Mouse (Mus musculus) heart, embryonic 15.5 days (tissue): ENCODE results near the gene Gcnt2. TPM values are rescaled to one million over a fixed set of nuclear protein-coding genes. Genes with fewer than 3 reads are reported as not detected.
"Not testable (repeated sequence)": the region's sequence is repeated elsewhere in the genome, so short reads cannot be mapped to it uniquely, and the experiment has no call there.

Source experiments
- ATAC-seq: fragments of 200-750 bp; cut with Nextera tagmentation; replicated peaks from 2 replicates; pipeline ENCODE4 v1.8.0; 2017; ENCODE audit warnings: low read depth, moderate TSS enrichment; ENCODE audit not compliant: insufficient number of reproducible peaks, insufficient read depth, low FRiP score
- H3K27ac ChIP-seq: fragments of 300-500 bp; sonication (generic); 2 replicates; pipeline ENCODE4 v1.5.1; 2015; ENCODE audit warnings: mild to moderate bottlenecking, inconsistent platforms
- H3K27me3 ChIP-seq: fragments of 300-500 bp; sonication (generic); 2 replicates; pipeline ENCODE4 v1.6.1; 2015; ENCODE audit warnings: inconsistent platforms
- H3K36me3 ChIP-seq: fragments of 300-500 bp; sonication (generic); 2 replicates; pipeline ENCODE4 v1.6.1; 2015; ENCODE audit warnings: mild to moderate bottlenecking, inconsistent platforms
- H3K4me1 ChIP-seq: fragments of 300-500 bp; sonication (generic); replicated peaks from 2 replicates; pipeline ENCODE4 v1.6.1; 2015; ENCODE audit warnings: inconsistent platforms
- H3K4me2 ChIP-seq: fragments of 300-500 bp; sonication (generic); 2 replicates; pipeline ENCODE4 v1.6.1; 2015; ENCODE audit warnings: inconsistent platforms, mild to moderate bottlenecking, moderate library complexity
- H3K4me3 ChIP-seq: fragments of 300-500 bp; sonication (generic); 2 replicates; pipeline ENCODE4 v1.5.1; 2015; ENCODE audit warnings: mild to moderate bottlenecking, inconsistent platforms
- H3K9ac ChIP-seq: fragments of 300-500 bp; sonication (generic); 2 replicates; pipeline ENCODE4 v1.6.1; 2015; ENCODE audit warnings: mild to moderate bottlenecking, inconsistent platforms
- H3K9me3 ChIP-seq: fragments of 300-500 bp; sonication (generic); replicated peaks from 2 replicates; pipeline ENCODE4 v1.6.1; 2016; ENCODE audit warnings: inconsistent platforms
- WGBS: fragments of 180-500 bp; shearing (Covaris S2); methylation state at CpG from one replicate; pipeline ENCODE4 v1.1.7; 2015; ENCODE audit warnings: mixed read lengths; 5-methylcytosine and 5-hydroxymethylcytosine counted together
- polyA plus RNA-seq: library from polyadenylated mRNA; unstranded; fragments of >200 nt; fragmentation: Nextera tagmentation; extraction: Ambion mirVana; gene quantifications from 2 replicates; pipeline ENCODE4 v1.2.1, GENCODE M21; 2015

Gcnt2 gene
- polyA plus RNA-seq, 1 experiment from 2014 or later = 3.4 TPM

DNA sequence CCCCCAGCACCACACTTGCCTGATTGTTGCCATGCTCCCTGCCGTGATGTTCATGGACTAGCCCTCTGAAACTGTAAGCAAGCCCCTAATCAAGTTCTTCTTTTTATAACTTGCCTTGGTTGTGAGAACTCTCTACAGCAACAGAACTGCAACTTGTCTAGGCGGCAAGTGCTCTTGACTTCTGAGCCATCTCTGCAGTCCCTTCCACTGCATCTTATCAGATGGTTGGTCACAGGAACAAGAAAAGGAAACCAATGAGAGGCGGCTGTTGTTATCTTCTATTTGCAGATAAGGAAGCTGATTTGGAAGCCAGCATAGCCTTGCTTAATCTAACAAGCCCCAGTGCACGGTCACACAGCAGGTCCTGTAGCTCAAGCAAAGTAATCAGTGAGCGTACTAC lies 14.5 kb downstream of the Gcnt2 start:
- Histone ChIP-seq H3K4me2 (no peak overlapping the region), H3K36me3 (no peaks in the 10 kb centered on the region), H3K4me1 (peaks cover 4% of the 10 kb centered on the region), H3K4me3 (no peak overlapping the region), H3K27ac (no peak overlapping the region), H3K9ac (no peak overlapping the region), H3K27me3 (no peaks in the 10 kb centered on the region), H3K9me3 (no peaks in the 10 kb centered on the region)
- ATAC-seq = no peak
- 44% methylated on average over 5 of the region's 5 CpGs for WGBS

DNA sequence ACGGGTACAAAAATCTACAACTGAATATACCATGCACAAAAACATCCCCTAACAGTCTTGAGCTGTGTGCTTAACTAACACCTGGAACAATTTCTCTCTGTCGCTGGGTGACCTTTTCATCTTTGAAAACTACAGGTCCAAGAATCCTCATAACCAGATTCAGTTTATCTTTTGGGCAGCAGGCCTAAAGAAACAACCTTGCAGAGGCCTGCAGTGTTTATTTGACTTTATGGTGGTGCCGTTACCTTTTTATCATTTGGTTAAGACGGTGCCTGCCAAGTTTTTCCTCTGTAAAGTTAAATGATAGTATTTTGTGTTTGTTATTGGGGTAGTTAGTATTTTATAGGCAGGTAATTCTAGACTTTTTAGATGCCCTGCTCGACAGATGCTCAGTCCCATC lies 15.9 kb downstream of the Gcnt2 start:
- H3K4me1 ChIP-seq = no peaks in the 10 kb centered on the region
- H3K36me3 ChIP-seq = no peaks in the 10 kb centered on the region
- no peak overlapping the region for H3K9ac ChIP-seq
- no peaks in the 10 kb centered on the region for H3K9me3 ChIP-seq
- no peak overlapping the region for H3K4me3 ChIP-seq
- WGBS = 62% methylated on average over 5 of the region's 5 CpGs
- no peak for ATAC-seq
- no peaks in the 10 kb centered on the region for H3K27me3 ChIP-seq
- H3K4me2 ChIP-seq = no peak overlapping the region
- H3K27ac ChIP-seq = no peak overlapping the region

DNA sequence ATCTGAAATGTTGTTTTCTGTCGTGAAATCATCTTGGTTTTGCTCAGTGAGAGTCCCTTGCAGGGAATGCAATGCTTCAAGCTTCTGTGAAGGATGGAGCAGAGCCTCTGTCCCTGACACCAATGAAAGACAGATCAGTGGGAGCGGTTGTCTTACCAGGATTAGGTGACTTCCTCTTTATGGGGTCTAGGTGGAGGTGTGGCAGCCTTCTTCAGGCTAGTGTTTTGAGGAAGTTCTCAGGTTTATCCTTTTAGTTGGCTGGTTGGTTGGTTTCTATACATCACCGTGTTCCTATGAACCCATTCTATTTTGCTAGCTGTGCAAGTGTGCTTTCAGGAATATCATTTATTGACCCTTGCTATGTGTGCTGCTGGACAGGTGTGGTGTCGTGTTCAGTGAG lies 18.0 kb downstream of the Gcnt2 start:
- ATAC-seq = no peak
- H3K27ac ChIP-seq = no peak overlapping the region
- no peak overlapping the region for H3K9ac ChIP-seq
- no peak overlapping the region for H3K4me3 ChIP-seq
- H3K9me3 ChIP-seq = no peaks in the 10 kb centered on the region
- WGBS = 72% methylated on average over 4 of the region's 4 CpGs
- no peaks in the 10 kb centered on the region for H3K36me3 ChIP-seq
- no peaks in the 10 kb centered on the region for H3K27me3 ChIP-seq
- no peaks in the 10 kb centered on the region for H3K4me1 ChIP-seq
- H3K4me2 ChIP-seq = no peak overlapping the region

DNA sequence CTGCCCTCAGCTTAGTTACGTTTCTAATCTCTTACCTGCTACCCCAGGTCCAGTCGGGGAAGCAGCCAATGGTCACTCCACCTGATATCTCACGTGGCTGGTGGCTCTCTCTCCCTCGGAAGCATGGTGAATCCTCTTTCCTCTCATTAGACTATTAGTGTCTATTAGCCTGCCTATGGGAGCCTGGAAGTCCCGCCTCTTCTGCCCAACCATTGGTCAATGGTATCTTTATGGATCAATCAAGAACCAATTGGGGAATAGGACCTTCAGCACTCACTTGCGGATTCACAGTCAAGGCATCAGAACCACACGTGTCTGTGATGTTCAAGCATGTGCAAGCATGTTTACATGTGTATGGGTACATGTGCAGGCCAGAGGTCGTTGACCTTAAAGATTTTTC lies 21.0 kb downstream of the Gcnt2 start:
- H3K4me2 ChIP-seq = no peak overlapping the region
- no peak overlapping the region for H3K27ac ChIP-seq
- H3K36me3 ChIP-seq = no peaks in the 10 kb centered on the region
- ATAC-seq = no peak
- H3K4me1 ChIP-seq = no peaks in the 10 kb centered on the region
- no peaks in the 10 kb centered on the region for H3K9me3 ChIP-seq
- H3K27me3 ChIP-seq = no peaks in the 10 kb centered on the region
- WGBS = 74% methylated on average over 8 of the region's 8 CpGs
- no peak overlapping the region for H3K9ac ChIP-seq
- no peak overlapping the region for H3K4me3 ChIP-seq

DNA sequence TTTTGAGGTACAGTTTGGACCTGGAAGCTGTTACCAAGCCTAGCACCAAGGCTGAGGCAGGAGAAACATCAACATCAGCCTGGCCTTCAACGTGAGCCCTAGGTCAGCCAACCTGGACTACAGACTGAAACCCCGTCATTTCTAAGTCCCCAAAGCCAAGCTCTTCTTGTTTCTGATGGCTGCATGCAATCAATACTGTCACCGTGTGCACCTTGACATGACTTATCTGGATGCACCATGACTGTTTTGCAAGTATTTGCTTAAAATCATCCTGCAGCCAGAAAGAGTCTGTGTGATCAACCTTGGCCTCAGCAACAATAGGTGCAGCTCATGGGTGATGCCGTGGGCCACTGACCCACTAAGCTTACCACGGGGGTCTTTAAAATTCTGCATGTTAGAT lies 23.1 kb downstream of the Gcnt2 start:
- 0 out of 2 replicates have a peak, but pooled peaks cover 1% of the 10 kb centered on the region for H3K27me3 ChIP-seq
- no peaks in the 10 kb centered on the region for H3K9me3 ChIP-seq
- H3K4me1 ChIP-seq = peaks cover 14% of the 10 kb centered on the region
- H3K9ac ChIP-seq = no peak overlapping the region
- no peak overlapping the region for H3K27ac ChIP-seq
- H3K4me2 ChIP-seq = no peak overlapping the region
- no peak for ATAC-seq
- H3K36me3 ChIP-seq = no peaks in the 10 kb centered on the region
- WGBS = 81% methylated on average over 5 of the region's 5 CpGs
- H3K4me3 ChIP-seq = no peak overlapping the region

DNA sequence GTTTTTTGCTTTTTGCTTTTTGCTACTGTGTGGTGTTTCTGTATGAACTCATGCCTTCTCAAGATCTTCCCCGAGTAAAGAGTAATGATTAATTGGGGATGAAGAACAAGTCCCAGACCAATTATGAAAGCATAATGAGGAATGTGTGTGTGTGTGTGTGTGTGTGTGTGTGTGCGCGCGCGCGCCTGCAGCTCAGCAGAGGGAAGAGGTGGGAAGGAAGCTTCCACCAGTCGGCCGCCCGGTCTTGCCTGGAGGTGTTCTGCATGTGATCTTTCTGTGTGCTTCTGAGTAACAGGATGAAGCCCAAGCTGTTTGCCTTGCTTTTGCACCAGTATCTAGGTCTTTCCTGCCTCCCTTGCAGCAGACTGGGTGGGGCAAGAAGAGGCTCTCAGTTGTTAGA lies 24.3 kb downstream of the Gcnt2 start:
- Histone ChIP-seq H3K4me1 (peaks cover 20% of the 10 kb centered on the region), H3K9ac (no peak overlapping the region), H3K4me3 (no peak overlapping the region), H3K9me3 (no peaks in the 10 kb centered on the region), H3K27ac (no peak overlapping the region), H3K27me3 (0 out of 2 replicates have a peak, but pooled peaks cover 7% of the 10 kb centered on the region), H3K4me2 (no peak overlapping the region), H3K36me3 (no peaks in the 10 kb centered on the region)
- 90% methylated on average over 9 of the region's 9 CpGs for WGBS
- no peak for ATAC-seq

DNA sequence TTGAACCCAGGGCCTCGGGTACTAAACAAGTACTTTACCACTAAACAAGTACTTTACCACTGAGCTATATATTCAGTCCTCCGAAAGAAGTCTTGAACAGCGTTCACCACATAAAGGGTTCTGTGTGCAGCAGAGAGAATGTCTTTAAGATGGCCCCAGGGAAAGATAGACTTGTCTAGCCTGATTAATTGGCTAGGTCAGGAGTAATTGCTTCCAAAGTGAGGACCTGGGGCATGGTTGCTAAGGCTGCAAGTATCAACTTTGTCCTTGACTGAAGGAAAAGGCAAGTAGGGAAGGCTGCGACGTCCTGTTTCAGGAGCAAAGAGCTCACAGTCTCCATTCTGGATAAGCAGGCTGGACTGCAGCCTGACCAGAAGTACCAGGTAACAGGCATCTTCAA lies 25.3 kb downstream of the Gcnt2 start:
- no peak for ATAC-seq
- Histone ChIP-seq H3K9ac (no peak overlapping the region), H3K4me3 (no peak overlapping the region), H3K27me3 (0 out of 2 replicates have a peak, but pooled peaks cover 7% of the 10 kb centered on the region), H3K4me1 (peaks cover 20% of the 10 kb centered on the region), H3K36me3 (no peaks in the 10 kb centered on the region), H3K27ac (no peak overlapping the region), H3K9me3 (no peaks in the 10 kb centered on the region), H3K4me2 (no peak overlapping the region)
- 73% methylated on average over 5 of the region's 5 CpGs for WGBS

DNA sequence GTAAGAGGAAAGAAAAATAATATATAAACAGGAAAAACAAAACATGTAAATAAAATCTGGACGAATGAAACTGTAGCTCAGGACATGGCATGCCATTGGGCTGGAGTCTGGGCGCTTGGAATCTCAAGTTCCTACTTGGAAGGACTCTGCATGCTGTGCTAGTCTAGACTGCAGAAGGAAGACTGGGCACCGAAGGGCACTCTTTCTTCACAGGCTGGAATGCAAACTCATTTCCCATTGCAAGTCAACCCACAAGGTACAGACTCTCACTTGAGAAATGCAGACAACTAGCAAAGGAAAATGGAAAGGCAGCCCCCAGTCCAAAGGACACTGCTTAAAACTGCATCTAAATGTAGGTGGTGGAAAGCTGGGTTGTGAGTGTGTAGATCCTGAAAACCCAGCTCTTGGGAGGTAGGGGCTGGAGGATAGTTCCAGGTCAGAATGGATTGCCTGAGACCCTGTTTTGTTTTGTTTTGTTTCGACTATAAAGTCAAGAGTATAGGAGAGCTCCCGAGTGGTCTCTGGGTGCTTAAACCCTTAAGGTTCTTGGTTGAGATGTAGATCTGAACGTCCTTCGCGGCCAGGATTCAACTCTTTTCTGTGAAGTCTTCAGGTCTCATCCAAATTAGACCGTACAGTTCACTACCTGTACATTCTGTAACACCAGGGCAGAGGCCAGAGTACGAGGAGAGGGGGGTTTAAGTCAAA lies 26.5 kb downstream of the Gcnt2 start:
- peak overlapping the region; percentile 72 for H3K4me2 ChIP-seq
- peak overlapping the region; percentile 43 for H3K4me3 ChIP-seq
- no peaks in the 10 kb centered on the region for H3K9me3 ChIP-seq
- ATAC-seq = no peak
- H3K4me1 ChIP-seq = peaks cover 25% of the 10 kb centered on the region
- no peaks in the 10 kb centered on the region for H3K36me3 ChIP-seq
- no peak overlapping the region for H3K27ac ChIP-seq
- no peak overlapping the region for H3K9ac ChIP-seq
- 0 out of 2 replicates have a peak, but pooled peaks cover 7% of the 10 kb centered on the region for H3K27me3 ChIP-seq
- 50% methylated on average over 10 of the region's 10 CpGs for WGBS

DNA sequence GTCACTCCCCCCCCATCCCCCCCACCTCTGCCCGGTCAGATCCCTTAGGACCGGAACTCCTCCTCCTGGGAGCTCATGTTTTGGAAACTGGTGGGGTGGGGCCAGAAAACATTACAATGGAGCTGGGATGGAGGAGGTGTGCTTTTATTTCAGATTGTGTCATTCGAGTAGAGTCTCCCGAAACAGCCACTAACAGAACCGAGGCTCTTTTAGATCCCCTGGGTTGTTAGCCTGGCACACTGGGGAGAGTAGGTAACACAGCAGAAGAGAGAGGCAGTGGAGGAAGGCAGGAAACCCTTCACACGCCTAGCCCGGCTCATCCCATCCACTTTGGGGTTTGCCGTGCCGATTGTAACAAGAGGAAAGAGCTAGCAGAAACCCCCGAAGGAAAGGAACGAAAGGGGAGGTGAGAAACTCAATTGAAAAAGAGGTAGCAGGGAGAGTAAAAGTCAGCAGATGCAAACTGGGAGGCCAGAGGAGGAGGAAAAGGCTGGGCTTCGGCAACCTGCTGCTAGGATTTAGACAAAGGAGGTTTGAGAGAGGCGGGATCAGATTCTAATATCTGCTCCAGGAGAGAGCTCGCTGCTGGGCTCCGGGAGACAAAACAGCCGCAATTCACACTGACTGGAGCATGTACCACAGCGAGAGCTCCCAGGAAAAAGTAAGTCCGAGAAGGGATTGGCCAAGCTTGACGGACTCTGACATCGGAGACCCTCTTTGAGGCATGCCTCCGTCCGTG lies 27.3 kb downstream of the Gcnt2 start:
- Histone ChIP-seq H3K27me3 (0 out of 2 replicates have a peak, but pooled peaks cover 7% of the 10 kb centered on the region), H3K4me2 (peak overlapping the region; percentile 72), H3K9me3 (no peaks in the 10 kb centered on the region), H3K9ac (peak overlapping the region; percentile 48), H3K4me1 (peaks cover 25% of the 10 kb centered on the region), H3K36me3 (no peaks in the 10 kb centered on the region), H3K4me3 (peak overlapping the region; percentile 43), H3K27ac (peak overlapping the region; percentile 24; the same call in 1 of the 2 replicates)
- peak; percentile 53; the same call in 1 of the 2 replicates for ATAC-seq
- WGBS = 3% methylated on average over 22 of the region's 22 CpGs

DNA sequence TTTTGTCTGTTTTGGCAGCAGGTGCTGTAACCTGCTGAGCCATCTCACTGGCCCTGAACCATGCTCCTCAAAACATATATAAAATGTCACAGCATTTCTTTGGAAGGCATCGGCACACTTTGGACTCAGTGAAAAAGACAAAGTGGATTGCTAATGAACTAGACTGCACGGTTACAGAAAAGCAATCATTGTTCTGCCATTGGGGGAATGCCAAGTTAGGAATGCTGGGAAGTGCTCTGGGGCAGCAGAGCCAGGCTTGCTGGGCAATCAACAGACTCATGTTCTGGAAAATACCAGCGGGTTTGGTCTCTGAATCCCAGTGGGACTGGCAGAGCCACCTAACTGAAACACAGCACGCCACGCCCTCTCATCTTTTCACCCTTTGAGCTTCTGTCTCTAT lies 31.0 kb downstream of the Gcnt2 start:
- Histone ChIP-seq H3K27me3 (0 out of 2 replicates have a peak, but pooled peaks cover 7% of the 10 kb centered on the region), H3K36me3 (no peaks in the 10 kb centered on the region), H3K9me3 (no peaks in the 10 kb centered on the region), H3K4me1 (peaks cover 40% of the 10 kb centered on the region), H3K4me3 (no peak overlapping the region), H3K9ac (no peak overlapping the region), H3K4me2 (no peak overlapping the region), H3K27ac (no peak overlapping the region)
- no peak for ATAC-seq
- 58% methylated on average over 5 of the region's 5 CpGs for WGBS

DNA sequence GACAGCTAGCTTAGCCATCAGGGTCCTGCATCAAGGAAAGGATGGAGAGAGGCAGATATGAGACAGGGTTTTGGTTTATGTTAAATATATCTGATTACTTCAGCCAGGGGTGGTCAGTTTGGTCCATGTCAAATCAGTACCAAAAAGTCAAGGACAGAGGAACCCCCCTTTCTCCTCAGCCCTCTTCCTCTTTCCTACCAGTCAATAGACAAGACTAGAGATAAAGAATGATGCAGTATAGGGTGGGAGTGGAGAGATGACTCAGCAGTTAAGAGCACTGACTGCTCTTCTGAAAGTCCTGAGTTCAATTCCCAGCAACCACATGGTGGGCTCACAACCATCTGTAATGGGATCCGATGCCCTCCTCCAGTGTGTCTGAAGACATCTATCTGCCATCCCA lies 31.8 kb downstream of the Gcnt2 start:
- peaks cover 38% of the 10 kb centered on the region for H3K4me1 ChIP-seq
- ATAC-seq, H3K9me3 ChIP-seq, H3K27ac ChIP-seq, H3K4me3 ChIP-seq, H3K36me3 ChIP-seq, H3K27me3 ChIP-seq, H3K4me2 ChIP-seq, H3K9ac ChIP-seq: not testable (repeated sequence)
- 100% methylated on average over 1 of the region's 1 CpGs for WGBS
